Mouse (Mus musculus) liver, adult 2 months (tissue): ENCODE results near the gene Nek6.

ENCODE experiments used
- CTCF ChIP-seq: fragments of 200-500 bp; IDR thresholded peaks from 2 replicates; pipeline ENCODE4 v1.5.1; 2011; ENCODE audit warnings: low read depth, low read length, control low read depth
- POLR2A ChIP-seq: fragments of 200-500 bp; IDR thresholded peaks from 2 replicates; pipeline ENCODE4 v1.6.1; 2011; ENCODE audit warnings: low read length, control low read depth; ENCODE audit not compliant: insufficient read depth; ENCODE audit errors: extremely low read depth

- TF ChIP-seq POLR2A (no peak), CTCF (peak; percentile 38)
These were observed 110.2 kb downstream of the Nek6 start for GRCm38 (mm10) chr2:38621610-38622021.
